Mouse (Mus musculus) CD8-positive naive resting alpha-beta T cell, adult 2 months (primary cell): Measurements from ENCODE around the gene Klhl13.

ENCODE experiments used
- DNase-seq, 2 experiments: peaks; one replicate each; pipeline ENCODE4 v3.0.0; 2022; ENCODE audit warnings: low read depth in 2 of 2, low spot score in 2 of 2

Klhl13 gene

GRCm38 (mm10) chrX:23364514-23365381, at the start of gene Klhl13:
TSS of gene Klhl13 (minus strand) at chrX:23365082.
- no peak for DNase-seq

- no peak for DNase-seq
These were observed 44.6 kb upstream of the Klhl13 start for GRCm38 (mm10) chrX:23409296-23410149.

DNA sequence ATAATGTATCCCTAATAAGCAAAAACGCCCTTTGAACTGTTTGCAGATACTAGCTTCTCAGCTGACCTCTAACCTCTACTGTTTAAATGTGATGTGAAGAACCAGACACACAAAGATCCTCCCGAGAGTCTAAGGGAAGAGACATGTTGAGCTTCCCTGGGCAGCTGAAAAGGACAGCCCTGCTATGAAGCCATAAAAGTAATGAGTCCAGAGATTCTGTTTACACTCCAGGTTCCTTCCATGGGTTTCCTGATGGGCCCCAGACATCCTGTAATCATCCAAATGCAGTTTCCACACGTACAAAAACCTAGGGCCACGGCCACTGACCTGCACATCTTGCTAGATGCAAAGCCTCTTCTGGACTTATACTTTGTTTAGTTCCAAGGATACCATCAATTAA, 23.8 kb upstream of the Klhl13 start:
- no peak for DNase-seq

GRCm38 (mm10) chrX:23363441-23363840, 1.4 kb downstream of the Klhl13 start:
- no peak for DNase-seq

DNA sequence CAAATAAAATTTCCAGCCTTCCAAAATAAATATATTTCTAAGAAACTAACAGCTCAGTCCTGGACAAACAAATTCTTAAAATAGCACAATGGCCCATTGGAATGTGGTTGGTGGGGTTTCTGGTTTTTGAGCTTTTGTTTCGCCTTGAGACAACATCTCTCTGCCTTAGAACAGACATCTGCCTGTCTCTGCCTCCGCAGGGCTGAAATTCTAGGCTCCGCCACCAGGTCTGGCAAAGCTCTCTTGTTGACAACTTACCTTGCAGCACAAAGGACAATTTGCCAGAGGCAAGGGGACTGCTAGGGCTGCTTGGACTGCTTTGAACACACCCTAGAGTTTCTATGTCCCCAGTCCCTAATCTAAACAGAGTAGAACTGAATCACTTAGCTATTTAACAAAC, 4.4 kb downstream of the Klhl13 start:
- DNase-seq, result no peak

DNA sequence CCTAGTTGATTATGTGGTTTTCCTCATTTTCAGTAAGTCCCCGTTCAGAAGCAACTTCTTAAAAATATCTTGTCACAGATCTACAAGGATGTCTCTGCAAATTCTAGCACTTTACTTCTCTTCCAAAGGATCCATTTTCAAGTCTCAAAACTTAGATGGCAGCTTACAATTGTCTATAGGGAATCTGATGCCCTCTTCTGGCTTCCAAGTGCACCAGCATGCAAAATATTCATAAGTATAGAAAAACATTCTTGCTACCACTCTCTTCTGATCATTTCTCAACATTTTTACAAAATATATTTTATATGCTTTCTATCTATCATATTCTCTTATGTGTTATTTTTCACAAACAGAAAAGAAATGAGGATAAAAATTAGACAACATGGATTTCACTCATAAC, 14.8 kb downstream of the Klhl13 start:
- DNase-seq, result no peak

- DNase-seq, result no peak
These were observed 36.8 kb downstream of the Klhl13 start for GRCm38 (mm10) chrX:23328116-23328515.

DNA sequence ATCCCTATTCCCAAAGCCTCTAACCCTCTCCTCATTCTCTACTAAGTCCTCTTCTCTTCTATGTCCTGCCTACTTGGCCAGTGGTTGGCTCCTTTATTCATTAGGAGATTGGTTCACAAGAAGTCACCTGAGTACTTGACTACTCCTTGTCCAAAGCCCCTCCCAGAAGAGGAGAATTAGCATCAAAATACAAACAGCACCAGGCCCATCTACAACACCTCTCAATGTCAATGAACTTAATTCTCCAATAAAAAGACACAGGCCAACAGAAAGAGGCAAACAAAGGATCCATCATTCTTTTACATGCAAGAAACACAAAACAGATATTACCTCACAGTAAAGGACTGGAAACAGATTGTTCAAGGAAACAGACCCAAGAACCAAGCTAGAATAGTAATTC, 46.0 kb downstream of the Klhl13 start:
- no peak for DNase-seq

DNA sequence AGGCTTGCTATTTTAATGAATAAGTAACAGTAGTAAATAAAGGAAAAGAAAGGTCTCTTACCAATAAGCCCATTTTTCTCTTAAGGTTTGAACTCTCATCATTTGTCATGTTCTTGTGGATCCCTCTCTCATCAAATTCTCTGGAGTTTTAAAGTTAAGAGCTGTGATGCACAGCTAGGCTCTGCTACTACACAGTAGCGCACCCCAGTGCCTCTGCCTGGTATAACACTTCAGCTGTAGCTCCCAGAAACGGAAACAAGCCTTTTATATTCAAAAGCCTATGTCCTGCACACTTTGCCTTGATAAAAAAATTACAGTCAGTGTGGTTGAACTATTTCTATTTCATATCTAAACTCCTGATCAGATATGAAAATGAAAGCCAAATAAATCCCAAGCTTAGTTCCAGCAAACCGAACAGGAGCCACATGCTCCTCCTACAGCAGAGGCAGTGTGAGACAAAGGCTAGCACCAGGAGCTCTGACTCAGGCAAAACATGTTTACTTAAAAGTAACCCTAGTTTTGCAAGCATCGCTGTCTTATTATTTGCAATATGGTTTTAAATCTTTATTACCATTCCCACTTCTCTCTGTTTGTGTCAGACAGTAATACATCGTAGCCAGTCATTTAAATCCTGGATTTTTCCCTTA, 68.8 kb downstream of the Klhl13 start:
- no peak for DNase-seq

DNA sequence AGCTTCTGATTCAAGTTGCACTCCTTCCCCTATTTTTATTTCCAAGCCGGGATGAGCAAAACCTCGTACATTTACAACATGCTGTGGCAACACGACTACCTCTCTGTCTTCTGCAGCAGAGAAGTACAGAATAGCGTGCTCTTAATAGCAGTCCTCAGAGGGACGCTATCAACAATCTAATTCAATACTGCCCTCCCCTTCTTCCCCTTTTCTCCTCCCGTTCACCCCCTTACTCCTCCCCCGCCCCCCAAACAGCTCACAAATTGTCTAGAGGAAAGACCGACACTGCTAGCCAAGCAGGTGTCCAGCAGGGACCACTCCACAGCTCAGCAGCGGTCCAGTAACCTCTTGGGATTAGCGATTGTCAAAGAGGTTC, 79.5 kb downstream of the Klhl13 start:
- DNase-seq, result no peak

DNA sequence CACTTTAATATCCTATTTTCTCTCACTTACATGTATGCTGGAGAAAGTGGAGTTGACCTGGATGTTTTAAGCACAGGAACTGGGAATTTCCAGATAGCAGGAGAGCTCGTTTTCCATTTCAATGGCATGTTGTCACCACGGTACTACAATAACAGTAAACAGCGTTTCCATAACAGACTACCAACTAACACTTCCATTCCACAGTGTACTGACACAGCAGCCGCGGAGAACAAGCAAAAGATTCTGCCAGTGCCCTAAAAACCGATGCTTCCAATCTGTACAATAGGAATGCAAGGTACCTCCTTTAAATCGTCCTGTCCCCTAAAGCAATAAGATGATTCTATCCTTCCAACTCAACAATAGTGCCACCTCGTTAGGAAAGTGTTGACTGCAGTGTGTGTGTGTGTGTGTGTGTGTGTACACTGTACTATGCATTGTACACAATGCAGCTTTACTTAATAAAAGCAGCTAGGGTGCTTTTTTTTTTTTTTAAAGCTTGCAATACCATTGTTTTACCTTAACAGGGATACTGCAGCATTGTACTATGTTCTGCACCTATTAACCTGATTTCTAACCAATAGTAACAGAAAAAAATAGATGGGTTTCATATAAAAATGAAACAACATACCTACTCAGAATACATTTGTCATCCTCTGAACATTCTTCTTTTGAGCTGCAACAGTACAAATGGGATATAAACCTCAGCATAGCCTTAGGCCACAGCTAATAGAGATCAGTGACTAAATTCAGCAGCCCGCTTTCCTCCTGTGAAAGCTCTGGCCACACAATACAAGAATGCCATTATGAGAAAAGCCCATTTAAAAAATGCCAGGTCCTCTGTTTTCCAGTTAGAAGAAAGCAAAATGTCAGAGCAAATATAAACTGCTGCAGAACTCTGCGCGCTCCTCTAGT, 80.1 kb downstream of the Klhl13 start:
- no peak for DNase-seq

DNA sequence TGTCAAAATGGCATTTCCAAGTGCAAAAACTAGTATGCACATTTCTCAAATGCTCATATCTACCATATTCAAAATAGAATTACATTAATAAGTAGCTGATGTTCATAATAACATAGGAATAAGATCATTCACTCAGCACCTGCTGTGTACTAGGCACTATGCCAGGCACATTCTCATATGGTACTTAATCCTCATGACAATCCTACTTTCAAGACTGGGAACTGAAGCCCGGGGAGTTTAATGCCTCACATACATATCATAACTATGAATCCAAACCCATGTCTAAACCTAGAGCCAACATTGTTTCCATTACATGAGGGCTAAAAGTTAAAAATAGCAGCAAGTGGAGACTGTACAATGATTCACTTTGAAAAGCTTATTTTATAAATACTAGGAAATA, 97.3 kb downstream of the Klhl13 start:
- no peak for DNase-seq

DNA sequence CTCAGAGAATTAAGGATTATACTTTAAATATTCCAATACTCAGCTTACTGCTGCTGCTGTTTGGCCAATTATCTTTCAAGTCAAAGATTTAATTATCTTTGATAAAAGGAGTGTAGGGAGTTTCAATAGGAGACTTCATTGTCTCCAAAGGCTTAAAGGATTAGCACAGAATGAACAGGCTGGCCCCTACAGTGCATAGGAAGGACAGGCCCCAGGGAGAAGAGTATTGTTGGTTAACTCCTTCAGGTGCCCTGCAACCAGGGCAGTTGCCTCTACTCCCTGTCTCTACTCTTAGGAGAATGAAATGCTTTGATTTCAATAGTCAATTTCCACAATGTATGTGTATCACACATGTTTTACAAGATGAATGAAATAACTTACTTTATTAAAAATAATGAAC, 116.1 kb downstream of the Klhl13 start:
- DNase-seq, result no peak
